Mouse (Mus musculus) adrenal gland, postnatal 0 days (tissue): ENCODE results near the gene Ano3. TPM values are rescaled to one million over a fixed set of nuclear protein-coding genes. Genes with fewer than 3 reads are reported as not detected.

Source experiments
- polyA plus RNA-seq: library from polyadenylated mRNA; unstranded; fragments of >200 nt; fragmentation: Nextera tagmentation; extraction: Ambion mirVana; gene quantifications from 2 replicates; pipeline ENCODE4 v1.2.1, GENCODE M21; 2015

The Ano3 gene
- polyA plus RNA-seq = 0.09 and 0.28 TPM in 2 replicates

GRCm38 (mm10) chr2:110950823-110951222 is at the start of gene Ano3:
Ano3 (minus strand) TSS chr2:110950923.

GRCm38 (mm10) chr2:110721290-110721753 is 229.4 kb downstream of the Ano3 start, which contains the start of gene Muc15:
Muc15 (plus strand) TSS chr2:110721340.

Other genes with a start within 250 kb of the Ano3 start
- 0.07 TPM in 1 of 2 replicates, not detected in the other for gene Muc15, start 229.6 kb downstream of the Ano3 start, polyA plus RNA-seq
- not detected in 2 replicates for gene Gm13941, start 155.1 kb upstream of the Ano3 start, polyA plus RNA-seq
- not detected in 2 replicates for gene Gm15130, start 202.0 kb upstream of the Ano3 start, polyA plus RNA-seq